Mouse (Mus musculus) liver, embryonic 13.5 days (tissue): ENCODE results near the gene Dmrtb1. TPM values are rescaled to one million over a fixed set of nuclear protein-coding genes. Genes with fewer than 3 reads are reported as not detected.

Experiments used
- ATAC-seq: fragments of 200-750 bp; cut with Nextera tagmentation; 2 replicates; pipeline ENCODE4 v1.8.0; 2017; ENCODE audit warnings: low read depth, mild to moderate bottlenecking, moderate number of reproducible peaks, moderate library complexity
- DNase-seq: peaks from one replicate; pipeline ENCODE4 v3.0.0; 2022
- H3K27ac ChIP-seq: fragments of 300-500 bp; sonication (generic); 2 replicates; pipeline ENCODE4 v1.5.1; 2015; ENCODE audit warnings: moderate library complexity, mild to moderate bottlenecking, inconsistent platforms
- H3K27me3 ChIP-seq: fragments of 300-500 bp; sonication (generic); 2 replicates; pipeline ENCODE4 v1.6.1; 2015; ENCODE audit warnings: mild to moderate bottlenecking, inconsistent platforms
- H3K36me3 ChIP-seq: fragments of 300-500 bp; sonication (generic); 2 replicates; pipeline ENCODE4 v1.6.1; 2015; ENCODE audit warnings: mild to moderate bottlenecking, inconsistent platforms
- H3K4me1 ChIP-seq: fragments of 300-500 bp; sonication (generic); replicated peaks from 2 replicates; pipeline ENCODE4 v1.6.1; 2015; ENCODE audit warnings: inconsistent platforms
- H3K4me2 ChIP-seq: fragments of 300-500 bp; sonication (generic); 2 replicates; pipeline ENCODE4 v1.6.1; 2015; ENCODE audit warnings: inconsistent platforms, mild to moderate bottlenecking, moderate library complexity
- H3K4me3 ChIP-seq: fragments of 300-500 bp; sonication (generic); replicated peaks from 2 replicates; pipeline ENCODE4 v1.5.1; 2015; ENCODE audit warnings: mild to moderate bottlenecking, inconsistent platforms
- H3K9ac ChIP-seq: fragments of 300-500 bp; sonication (generic); 2 replicates; pipeline ENCODE4 v1.6.1; 2015; ENCODE audit warnings: mild to moderate bottlenecking, inconsistent platforms
- H3K9me3 ChIP-seq: fragments of 300-500 bp; sonication (generic); replicated peaks from 2 replicates; pipeline ENCODE4 v1.6.1; 2016; ENCODE audit warnings: inconsistent platforms
- WGBS: fragments of 180-500 bp; shearing (Covaris S2); methylation state at CpG from one replicate; pipeline ENCODE4 v1.1.7; 2015; ENCODE audit not compliant: insufficient replicate concordance; 5-methylcytosine and 5-hydroxymethylcytosine counted together
- polyA plus RNA-seq: library from polyadenylated mRNA; unstranded; fragments of >200 nt; fragmentation: Nextera tagmentation; extraction: Ambion mirVana; gene quantifications from 2 replicates; pipeline ENCODE4 v1.2.1, GENCODE M21; 2015

Dmrtb1 gene
- polyA plus RNA-seq, 1 experiment from 2014 or later, result not detected

- no peaks in the 10 kb centered on the region; the same call in 1 of the 2 replicates for H3K27me3 ChIP-seq
- no peaks in the 10 kb centered on the region for H3K36me3 ChIP-seq
- peaks cover 29% of the 10 kb centered on the region for H3K4me1 ChIP-seq
- no peaks in the 10 kb centered on the region for H3K9me3 ChIP-seq
- no peak overlapping the region for H3K4me2 ChIP-seq
- WGBS, result 61% methylated on average over 9 of the region's 9 CpGs
- ATAC-seq (no peak), DNase-seq (no peak)
- H3K4me3 ChIP-seq, result no peak overlapping the region
- no peak overlapping the region for H3K27ac ChIP-seq
- no peak overlapping the region for H3K9ac ChIP-seq
Measured at GRCm38 (mm10) chr4:107716754-107717299, 32.8 kb upstream of the Dmrtb1 start.

DNA sequence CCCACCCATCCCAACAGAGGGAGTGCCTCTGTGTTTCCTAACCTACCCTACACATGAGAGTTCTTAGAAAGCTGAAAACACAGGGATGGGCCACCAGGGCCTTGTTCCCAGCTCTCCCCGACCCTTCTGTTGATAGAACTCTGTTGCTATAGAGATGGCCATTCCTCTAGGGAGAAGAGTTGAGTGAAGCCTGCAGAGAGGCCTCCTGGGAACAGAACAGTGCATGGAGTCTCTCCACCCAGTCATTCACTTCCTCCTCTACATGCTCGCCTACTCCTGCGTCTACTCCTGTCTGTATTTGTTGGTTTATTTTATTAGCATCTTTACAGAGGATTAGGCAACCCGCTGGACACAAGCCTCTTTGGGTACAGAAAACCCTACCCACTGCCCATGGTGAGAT, 22.9 kb upstream of the Dmrtb1 start:
- H3K4me1 ChIP-seq, result no peaks in the 10 kb centered on the region
- H3K36me3 ChIP-seq, result no peaks in the 10 kb centered on the region
- no peak overlapping the region for H3K27ac ChIP-seq
- no peak overlapping the region for H3K9ac ChIP-seq
- 46% methylated on average over 4 of the region's 4 CpGs for WGBS
- H3K4me2 ChIP-seq, result no peak overlapping the region
- DNase-seq, result no peak
- ATAC-seq, result no peak
- H3K9me3 ChIP-seq, result no peaks in the 10 kb centered on the region
- no peak overlapping the region for H3K4me3 ChIP-seq
- H3K27me3 ChIP-seq, result no peaks in the 10 kb centered on the region

- Histone ChIP-seq H3K9me3 (no peaks in the 10 kb centered on the region), H3K4me3 (no peak overlapping the region), H3K27ac (no peak overlapping the region), H3K27me3 (0 out of 2 replicates have a peak, but pooled peaks cover 3% of the 10 kb centered on the region), H3K4me1 (no peaks in the 10 kb centered on the region), H3K9ac (no peak overlapping the region), H3K4me2 (no peak overlapping the region), H3K36me3 (no peaks in the 10 kb centered on the region)
- DNase-seq (no peak), ATAC-seq (no peak)
- WGBS, result 67% methylated on average over 1 of the region's 1 CpGs
Measured at GRCm38 (mm10) chr4:107704185-107704584, 20.2 kb upstream of the Dmrtb1 start.

GRCm38 (mm10) chr4:107701679-107702078, 17.6 kb upstream of the Dmrtb1 start:
- Histone ChIP-seq H3K27me3 (0 out of 2 replicates have a peak, but pooled peaks cover 3% of the 10 kb centered on the region), H3K4me2 (no peak overlapping the region), H3K4me1 (no peaks in the 10 kb centered on the region), H3K4me3 (no peak overlapping the region), H3K36me3 (no peaks in the 10 kb centered on the region), H3K9me3 (no peaks in the 10 kb centered on the region), H3K27ac (no peak overlapping the region), H3K9ac (no peak overlapping the region)
- no peak for ATAC-seq
- 62% methylated on average over 11 of the region's 11 CpGs for WGBS
- DNase-seq, result no peak

DNA sequence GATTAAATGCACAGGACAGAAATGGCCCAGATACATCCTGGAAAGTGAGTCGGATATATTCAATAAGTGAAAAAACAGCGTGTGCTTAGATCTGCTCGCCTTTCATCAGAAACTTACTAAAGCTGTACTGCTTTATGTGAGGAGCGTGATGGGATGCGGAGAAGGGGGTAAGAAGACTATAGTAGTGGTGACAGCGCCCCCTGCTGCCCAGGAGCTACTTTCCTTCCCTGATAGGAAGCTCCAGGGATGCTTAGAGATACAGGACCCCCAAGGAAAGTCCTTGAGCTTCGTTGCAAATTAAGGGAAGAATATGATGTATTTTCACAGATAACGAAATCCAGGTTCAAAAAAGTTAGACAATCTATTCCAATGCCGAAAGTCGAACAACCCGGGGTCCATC, 17.1 kb upstream of the Dmrtb1 start:
- no peak for DNase-seq
- no peak for ATAC-seq
- 34% methylated on average over 11 of the region's 11 CpGs for WGBS

DNA sequence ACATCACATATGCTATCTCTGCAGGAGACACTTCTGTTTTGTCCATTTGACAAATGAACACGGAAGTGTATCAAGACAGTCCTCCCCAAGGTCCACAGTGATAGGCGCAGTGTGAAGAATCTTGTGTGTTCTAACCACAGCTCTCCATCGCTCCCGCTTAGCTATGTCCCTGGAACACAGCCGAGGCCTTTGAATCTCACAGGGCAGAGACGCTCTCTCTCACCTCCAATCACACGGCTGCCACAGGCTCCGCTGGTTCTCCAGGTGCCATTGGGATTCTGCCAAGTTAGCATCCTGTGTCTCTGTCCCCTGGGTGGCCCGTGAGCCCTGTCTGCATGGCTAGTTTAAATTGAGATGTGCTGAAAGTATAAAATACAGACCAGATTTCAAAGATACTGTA, 15.2 kb upstream of the Dmrtb1 start:
- no peak overlapping the region for H3K27ac ChIP-seq
- no peak overlapping the region for H3K9ac ChIP-seq
- 75% methylated on average over 9 of the region's 9 CpGs for WGBS
- no peaks in the 10 kb centered on the region for H3K9me3 ChIP-seq
- no peak overlapping the region for H3K4me2 ChIP-seq
- ATAC-seq, result no peak
- H3K36me3 ChIP-seq, result no peaks in the 10 kb centered on the region
- H3K4me3 ChIP-seq, result no peak overlapping the region
- no peaks in the 10 kb centered on the region for H3K4me1 ChIP-seq
- DNase-seq, result no peak
- 0 out of 2 replicates have a peak, but pooled peaks cover 3% of the 10 kb centered on the region for H3K27me3 ChIP-seq

More for the DNA sequence above, 17.1 kb upstream of the Dmrtb1 start:
- 0 out of 2 replicates have a peak, but pooled peaks cover 3% of the 10 kb centered on the region for H3K27me3 ChIP-seq
- H3K9ac ChIP-seq, result no peak overlapping the region
- H3K9me3 ChIP-seq, result no peaks in the 10 kb centered on the region
- no peak overlapping the region for H3K27ac ChIP-seq
- H3K4me2 ChIP-seq, result no peak overlapping the region
- H3K4me3 ChIP-seq, result no peak overlapping the region
- H3K36me3 ChIP-seq, result no peaks in the 10 kb centered on the region
- H3K4me1 ChIP-seq, result no peaks in the 10 kb centered on the region

GRCm38 (mm10) chr4:107693816-107694215, 9.8 kb upstream of the Dmrtb1 start:
- H3K36me3 ChIP-seq, result no peaks in the 10 kb centered on the region
- DNase-seq (no peak), ATAC-seq (no peak)
- no peak overlapping the region for H3K4me2 ChIP-seq
- no peak overlapping the region for H3K27ac ChIP-seq
- no peak overlapping the region for H3K4me3 ChIP-seq
- WGBS, result 46% methylated on average over 5 of the region's 5 CpGs
- no peaks in the 10 kb centered on the region for H3K4me1 ChIP-seq
- no peak overlapping the region for H3K9ac ChIP-seq
- H3K27me3 ChIP-seq, result 0 out of 2 replicates have a peak, but pooled peaks cover 9% of the 10 kb centered on the region
- H3K9me3 ChIP-seq, result no peaks in the 10 kb centered on the region

GRCm38 (mm10) chr4:107688213-107688612, 4.2 kb upstream of the Dmrtb1 start:
- H3K9ac ChIP-seq, result no peak overlapping the region
- no peak overlapping the region for H3K27ac ChIP-seq
- no peaks in the 10 kb centered on the region for H3K4me1 ChIP-seq
- no peaks in the 10 kb centered on the region for H3K36me3 ChIP-seq
- no peak for ATAC-seq
- no peak for DNase-seq
- H3K27me3 ChIP-seq, result peaks cover 19% of the 10 kb centered on the region; the same call in 1 of the 2 replicates
- 15% methylated on average over 11 of the region's 11 CpGs for WGBS
- no peak overlapping the region for H3K4me2 ChIP-seq
- H3K4me3 ChIP-seq, result no peak overlapping the region
- no peaks in the 10 kb centered on the region for H3K9me3 ChIP-seq

DNA sequence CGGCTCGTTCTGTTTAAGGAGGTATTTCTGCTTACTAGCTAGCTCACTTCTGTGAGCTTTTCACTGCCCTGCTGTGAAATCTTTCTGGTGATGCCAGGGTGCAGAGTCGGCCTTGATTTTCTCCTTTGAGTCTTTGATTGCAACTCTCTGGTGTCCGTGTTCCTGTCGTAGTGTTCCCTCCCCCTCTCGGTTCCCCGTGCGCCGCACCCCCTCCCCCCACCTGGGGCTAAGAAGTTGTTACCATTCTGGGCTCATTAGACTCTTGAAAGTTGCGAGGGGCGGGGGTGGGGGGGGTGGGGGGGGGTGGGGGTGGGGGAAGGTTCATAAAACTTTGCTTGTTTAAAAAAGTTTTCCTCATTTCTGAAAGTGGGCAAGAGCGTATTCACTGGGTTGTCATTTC, 3.1 kb upstream of the Dmrtb1 start:
- Histone ChIP-seq H3K4me2 (no peak overlapping the region), H3K27me3 (peaks cover 19% of the 10 kb centered on the region; the same call in 1 of the 2 replicates), H3K9me3 (no peaks in the 10 kb centered on the region), H3K4me3 (no peak overlapping the region), H3K27ac (no peak overlapping the region), H3K4me1 (no peaks in the 10 kb centered on the region), H3K9ac (no peak overlapping the region), H3K36me3 (no peaks in the 10 kb centered on the region)
- 35% methylated on average over 12 of the region's 12 CpGs for WGBS
- DNase-seq (no peak), ATAC-seq (no peak)

DNA sequence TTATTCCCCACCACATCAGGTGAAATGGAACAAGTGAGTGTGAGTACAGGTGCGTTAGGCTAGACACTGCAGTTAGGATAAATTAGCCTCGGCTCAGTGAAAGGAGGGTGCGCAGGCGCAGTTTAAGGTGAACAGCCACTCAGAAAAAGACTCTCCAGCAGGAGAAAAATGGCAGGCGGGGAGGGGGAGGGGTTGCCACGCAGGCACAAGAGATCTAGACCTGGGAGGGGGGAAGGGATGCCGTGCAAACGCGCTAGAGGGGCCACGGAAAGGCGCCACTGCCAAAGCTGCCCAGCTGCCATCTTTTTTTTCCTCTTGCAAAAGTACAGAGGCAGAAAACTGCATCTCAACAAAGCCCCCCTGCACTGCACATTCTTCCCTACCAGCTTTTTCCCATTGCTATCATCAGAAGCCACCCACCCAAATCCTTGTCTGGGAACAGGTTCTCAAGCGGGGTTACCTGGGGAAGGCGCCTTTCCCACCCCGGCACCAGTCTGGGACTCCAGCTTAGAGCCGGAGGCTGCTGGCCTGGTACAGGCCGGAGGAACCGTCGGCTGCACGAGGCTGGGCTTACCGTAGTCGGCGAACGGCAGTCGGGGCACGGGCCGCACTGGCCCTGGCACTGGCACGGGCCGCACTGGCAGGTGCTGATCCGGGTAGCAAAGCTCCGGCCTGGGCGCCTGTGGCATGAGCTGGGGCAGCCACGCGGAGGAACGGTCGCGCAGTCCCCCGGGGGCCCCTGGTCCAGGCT, 849 bp downstream of the Dmrtb1 start:
- no peaks in the 10 kb centered on the region for H3K9me3 ChIP-seq

DNA sequence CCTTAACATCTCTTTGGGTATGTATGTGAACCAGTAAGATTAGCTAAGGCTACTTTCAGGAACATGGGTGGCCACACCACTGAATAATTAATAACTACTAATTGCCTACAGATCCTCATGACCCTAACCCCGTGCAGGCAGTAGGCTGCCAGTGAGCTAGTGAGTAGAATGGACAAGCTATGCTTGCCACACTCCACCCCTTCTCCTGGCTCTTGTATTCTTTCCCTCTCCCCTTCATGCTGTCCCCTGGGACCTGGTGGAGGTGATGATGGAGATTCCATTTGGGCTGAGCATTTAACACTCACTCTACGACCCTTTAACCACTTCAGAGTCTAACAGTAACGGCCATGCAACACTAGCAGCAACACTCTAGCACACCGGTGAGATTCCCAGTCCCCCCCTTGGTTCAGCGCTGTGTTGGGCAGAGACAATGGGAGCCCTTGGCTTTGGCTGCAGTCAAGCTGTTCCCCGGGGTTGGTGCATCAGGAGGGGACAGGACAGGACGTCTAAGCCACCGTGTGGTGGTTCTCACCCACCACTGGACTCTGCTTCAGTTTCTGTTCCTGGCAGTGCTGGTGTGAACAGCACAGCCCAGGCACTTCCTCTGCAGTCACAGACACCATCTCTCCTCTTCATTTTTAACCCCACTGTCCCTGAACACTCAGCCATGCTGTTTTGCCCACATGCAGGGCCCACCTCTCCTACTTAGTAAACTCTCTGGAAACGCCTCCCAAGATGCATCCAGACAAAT, 2.8 kb downstream of the Dmrtb1 start:
- H3K4me3 ChIP-seq, result no peak overlapping the region
- 36% methylated on average over 9 of the region's 9 CpGs for WGBS
- no peaks in the 10 kb centered on the region for H3K9me3 ChIP-seq
- no peak for ATAC-seq
- H3K36me3 ChIP-seq, result no peaks in the 10 kb centered on the region
- no peaks in the 10 kb centered on the region for H3K4me1 ChIP-seq
- H3K27me3 ChIP-seq, result peaks cover 15% of the 10 kb centered on the region; the same call in 1 of the 2 replicates
- no peak overlapping the region for H3K4me2 ChIP-seq
- DNase-seq, result no peak
- H3K9ac ChIP-seq, result no peak overlapping the region
- H3K27ac ChIP-seq, result no peak overlapping the region

More for the DNA sequence above, 849 bp downstream of the Dmrtb1 start:
- Histone ChIP-seq H3K4me2 (no peak overlapping the region), H3K4me1 (no peaks in the 10 kb centered on the region), H3K27me3 (peaks cover 20% of the 10 kb centered on the region), H3K36me3 (no peaks in the 10 kb centered on the region), H3K4me3 (no peak overlapping the region), H3K9ac (no peak overlapping the region), H3K27ac (no peak overlapping the region)
- no peak for DNase-seq
- no peak for ATAC-seq
- 70% methylated on average over 37 of the region's 37 CpGs for WGBS
